Mouse (Mus musculus) midbrain, embryonic 13.5 days (tissue): ENCODE measurements around the gene Upk2. TPM values are rescaled to one million over a fixed set of nuclear protein-coding genes. Genes with fewer than 3 reads are reported as not detected.

Source experiments
- ATAC-seq: fragments of 200-750 bp; cut with Nextera tagmentation; 2 replicates; pipeline ENCODE4 v1.8.0; 2017; ENCODE audit warnings: mild to moderate bottlenecking, moderate TSS enrichment, moderate library complexity
- H3K27ac ChIP-seq: fragments of 300-500 bp; sonication (generic); 2 replicates; pipeline ENCODE4 v1.5.1; 2015; ENCODE audit warnings: inconsistent platforms, mild to moderate bottlenecking, moderate library complexity
- H3K27me3 ChIP-seq: fragments of 300-500 bp; sonication (generic); 2 replicates; pipeline ENCODE4 v1.6.1; 2015; ENCODE audit warnings: mild to moderate bottlenecking, inconsistent platforms
- H3K36me3 ChIP-seq: fragments of 300-500 bp; sonication (generic); 2 replicates; pipeline ENCODE4 v1.6.1; 2015; ENCODE audit warnings: mild to moderate bottlenecking, inconsistent platforms
- H3K4me1 ChIP-seq: fragments of 300-500 bp; sonication (generic); replicated peaks from 2 replicates; pipeline ENCODE4 v1.6.1; 2015; ENCODE audit warnings: inconsistent platforms
- H3K4me2 ChIP-seq: fragments of 300-500 bp; sonication (generic); replicated peaks from 2 replicates; pipeline ENCODE4 v1.6.1; 2015; ENCODE audit warnings: moderate library complexity, mild to moderate bottlenecking, inconsistent platforms
- H3K4me3 ChIP-seq: fragments of 300-500 bp; sonication (generic); replicated peaks from 2 replicates; pipeline ENCODE4 v1.5.1; 2015; ENCODE audit warnings: mild to moderate bottlenecking, inconsistent platforms
- H3K9ac ChIP-seq: fragments of 300-500 bp; sonication (generic); replicated peaks from 2 replicates; pipeline ENCODE4 v1.6.1; 2015; ENCODE audit warnings: mild to moderate bottlenecking, inconsistent platforms
- H3K9me3 ChIP-seq: fragments of 300-500 bp; sonication (generic); 2 replicates; pipeline ENCODE4 v1.6.1; 2016; ENCODE audit warnings: mild to moderate bottlenecking, inconsistent platforms
- WGBS: fragments of 180-500 bp; shearing (Covaris S2); methylation state at CpG from one replicate; pipeline ENCODE4 v1.1.7; 2015; 5-methylcytosine and 5-hydroxymethylcytosine counted together
- polyA plus RNA-seq: library from polyadenylated mRNA; unstranded; fragments of >200 nt; fragmentation: Nextera tagmentation; extraction: Ambion mirVana; gene quantifications from 2 replicates; pipeline ENCODE4 v1.2.1, GENCODE M21; 2015

The Upk2 gene
- polyA plus RNA-seq, 1 experiment from 2014 or later, result not detected

- H3K36me3 ChIP-seq, result no peaks in the 10 kb centered on the region
- H3K27me3 ChIP-seq, result no peaks in the 10 kb centered on the region
- H3K4me1 ChIP-seq, result peaks cover 89% of the 10 kb centered on the region
- H3K27ac ChIP-seq, result no peak overlapping the region
- H3K4me2 ChIP-seq, result peak overlapping the region; percentile 99
- WGBS, result 11% methylated on average over 3 of the region's 3 CpGs
- ATAC-seq, result no peak
- peak overlapping the region; percentile 98 for H3K9ac ChIP-seq
- H3K4me3 ChIP-seq, result peak overlapping the region; percentile 98
- H3K9me3 ChIP-seq, result no peaks in the 10 kb centered on the region
Measured at GRCm38 (mm10) chr9:44486335-44486734, 31.6 kb upstream of the Upk2 start.

GRCm38 (mm10) chr9:44485516-44486161, 30.9 kb upstream of the Upk2 start:
- Histone ChIP-seq H3K36me3 (no peaks in the 10 kb centered on the region), H3K4me2 (peak overlapping the region; percentile 99), H3K27me3 (no peaks in the 10 kb centered on the region), H3K9me3 (no peaks in the 10 kb centered on the region), H3K27ac (no peak overlapping the region), H3K4me3 (peak overlapping the region; percentile 98), H3K4me1 (peaks cover 82% of the 10 kb centered on the region), H3K9ac (peak overlapping the region; percentile 98)
- WGBS, result 37% methylated on average over 14 of the region's 14 CpGs
- ATAC-seq, result no peak

- WGBS, result 36% methylated on average over 6 of the region's 6 CpGs
Measured at GRCm38 (mm10) chr9:44485105-44485515, 30.3 kb upstream of the Upk2 start.

GRCm38 (mm10) chr9:44484311-44485104, 29.7 kb upstream of the Upk2 start:
- Histone ChIP-seq H3K9ac (peak overlapping the region; percentile 98), H3K9me3 (no peaks in the 10 kb centered on the region), H3K4me2 (peak overlapping the region; percentile 99), H3K27ac (no peak overlapping the region), H3K4me1 (peaks cover 79% of the 10 kb centered on the region), H3K27me3 (no peaks in the 10 kb centered on the region), H3K4me3 (peak overlapping the region; percentile 98), H3K36me3 (no peaks in the 10 kb centered on the region)
- ATAC-seq, result no peak
- WGBS, result 36% methylated on average over 7 of the region's 7 CpGs

More at GRCm38 (mm10) chr9:44485105-44485515, 30.3 kb upstream of the Upk2 start:
- no peaks in the 10 kb centered on the region for H3K9me3 ChIP-seq
- peaks cover 81% of the 10 kb centered on the region for H3K4me1 ChIP-seq
- no peaks in the 10 kb centered on the region for H3K36me3 ChIP-seq
- H3K4me2 ChIP-seq, result peak overlapping the region; percentile 99
- H3K27ac ChIP-seq, result no peak overlapping the region
- H3K27me3 ChIP-seq, result no peaks in the 10 kb centered on the region
- peak overlapping the region; percentile 98 for H3K4me3 ChIP-seq
- peak overlapping the region; percentile 98 for H3K9ac ChIP-seq
- ATAC-seq, result no peak

- H3K4me1 ChIP-seq, result peaks cover 70% of the 10 kb centered on the region
- peak overlapping the region; percentile 99 for H3K4me2 ChIP-seq
- ATAC-seq, result peak; percentile 30
- peak overlapping the region; percentile 98 for H3K4me3 ChIP-seq
- H3K27me3 ChIP-seq, result no peaks in the 10 kb centered on the region
- peak overlapping the region; percentile 98 for H3K27ac ChIP-seq
- H3K9ac ChIP-seq, result peak overlapping the region; percentile 98
- under 1% methylated on average over 12 of the region's 12 CpGs for WGBS
- H3K9me3 ChIP-seq, result no peaks in the 10 kb centered on the region
- no peaks in the 10 kb centered on the region for H3K36me3 ChIP-seq
Measured at GRCm38 (mm10) chr9:44483510-44484044, 28.8 kb upstream of the Upk2 start.

- H3K9me3 ChIP-seq, result no peaks in the 10 kb centered on the region
- H3K36me3 ChIP-seq, result no peaks in the 10 kb centered on the region
- H3K27ac ChIP-seq, result peak overlapping the region; percentile 98
- no peaks in the 10 kb centered on the region for H3K27me3 ChIP-seq
- under 1% methylated on average over 23 of the region's 39 CpGs for WGBS
- H3K4me3 ChIP-seq, result peak overlapping the region; percentile 98
- peak overlapping the region; percentile 98 for H3K9ac ChIP-seq
- peaks cover 67% of the 10 kb centered on the region for H3K4me1 ChIP-seq
- ATAC-seq, result peak; percentile 3; the same call in 1 of the 2 replicates
- peak overlapping the region; percentile 99 for H3K4me2 ChIP-seq
Measured at GRCm38 (mm10) chr9:44483041-44483509, 28.3 kb upstream of the Upk2 start.

GRCm38 (mm10) chr9:44482552-44482951, 27.8 kb upstream of the Upk2 start, which contains the start of gene Bcl9l:
Bcl9l (plus strand) TSS chr9:44482825.
- Histone ChIP-seq H3K27ac (peak within 1 kb of the TSS; percentile 98), H3K4me3 (peak within 1 kb of the TSS; percentile 98), H3K27me3 (no peaks in the 10 kb centered on the region), H3K4me2 (peak within 1 kb of the TSS; percentile 99), H3K36me3 (no peaks in the 10 kb centered on the region), H3K9ac (peak within 1 kb of the TSS; percentile 98), H3K9me3 (no peaks in the 10 kb centered on the region), H3K4me1 (peaks cover 67% of the 10 kb centered on the region)
- WGBS, result under 1% methylated on average over 27 of the region's 31 CpGs
- ATAC-seq, result peak; percentile 75

- 8% methylated on average over 3 of the region's 3 CpGs for WGBS
- Histone ChIP-seq H3K4me2 (peak overlapping the region; percentile 99), H3K27me3 (no peaks in the 10 kb centered on the region), H3K27ac (peak overlapping the region; percentile 98), H3K9ac (peak overlapping the region; percentile 98; the same call in 1 of the 2 replicates), H3K4me1 (peaks cover 67% of the 10 kb centered on the region), H3K4me3 (peak overlapping the region; percentile 98), H3K9me3 (no peaks in the 10 kb centered on the region), H3K36me3 (no peaks in the 10 kb centered on the region)
- no peak for ATAC-seq
Measured at GRCm38 (mm10) chr9:44482112-44482511, 27.3 kb upstream of the Upk2 start.

- Histone ChIP-seq H3K27ac (peak overlapping the region; percentile 99), H3K9me3 (no peaks in the 10 kb centered on the region), H3K4me2 (peak overlapping the region; percentile 97), H3K36me3 (no peaks in the 10 kb centered on the region), H3K4me3 (peak overlapping the region; percentile 86), H3K9ac (peak overlapping the region; percentile 91), H3K4me1 (peaks cover 45% of the 10 kb centered on the region), H3K27me3 (no peaks in the 10 kb centered on the region)
- peak; percentile 53 for ATAC-seq
- under 1% methylated on average over 26 of the region's 26 CpGs for WGBS
Measured at GRCm38 (mm10) chr9:44479628-44480428, 25.1 kb upstream of the Upk2 start.

GRCm38 (mm10) chr9:44478959-44479605, 24.3 kb upstream of the Upk2 start:
- Histone ChIP-seq H3K4me3 (peak overlapping the region; percentile 86), H3K4me1 (peaks cover 37% of the 10 kb centered on the region), H3K9me3 (no peaks in the 10 kb centered on the region), H3K27ac (peak overlapping the region; percentile 99), H3K36me3 (no peaks in the 10 kb centered on the region), H3K27me3 (no peaks in the 10 kb centered on the region), H3K4me2 (peak overlapping the region; percentile 97), H3K9ac (peak overlapping the region; percentile 91)
- WGBS, result under 1% methylated on average over 25 of the region's 29 CpGs
- ATAC-seq, result peak; percentile 57
